Mouse (Mus musculus) forebrain, embryonic 10.5 days (tissue): ENCODE data around the gene Rnasek. TPM values are rescaled to one million over a fixed set of nuclear protein-coding genes. Genes with fewer than 3 reads are reported as not detected.

Experiments used
- DNase-seq: peaks from one replicate; pipeline ENCODE4 v3.0.0-alpha.2; 2017; ENCODE audit warnings: low spot score; ENCODE audit errors: extremely low spot score
- H3K27ac ChIP-seq: fragments of 300-500 bp; sonication (generic); 2 replicates; pipeline ENCODE4 v1.5.1; 2016; ENCODE audit warnings: mild to moderate bottlenecking
- H3K27me3 ChIP-seq: fragments of 300-500 bp; sonication (generic); 2 replicates; pipeline ENCODE4 v1.6.1; 2016; ENCODE audit warnings: mild to moderate bottlenecking; ENCODE audit not compliant: poor library complexity, severe bottlenecking
- H3K36me3 ChIP-seq: fragments of 300-500 bp; sonication (generic); replicated peaks from 2 replicates; pipeline ENCODE4 v1.6.1; 2016; ENCODE audit warnings: mild to moderate bottlenecking, moderate library complexity
- H3K4me1 ChIP-seq: fragments of 300-500 bp; sonication (generic); 2 replicates; pipeline ENCODE4 v1.6.1; 2016
- H3K4me3 ChIP-seq: fragments of 300-500 bp; sonication (generic); 2 replicates; pipeline ENCODE4 v1.5.1; 2016; ENCODE audit warnings: mild to moderate bottlenecking, moderate library complexity
- H3K9me3 ChIP-seq: fragments of 300-500 bp; sonication (generic); 2 replicates; pipeline ENCODE4 v1.6.1; 2016; ENCODE audit warnings: mild to moderate bottlenecking, moderate library complexity
- WGBS: fragments of 180-500 bp; shearing (Covaris S2); methylation state at CpG from one replicate; pipeline ENCODE4 v1.1.7; 2016; 5-methylcytosine and 5-hydroxymethylcytosine counted together
- polyA plus RNA-seq: library from polyadenylated mRNA; unstranded; fragments of >200 nt; fragmentation: Nextera tagmentation; extraction: Ambion mirVana; gene quantifications from 2 replicates; pipeline ENCODE4 v1.2.1, GENCODE M21; 2016

Rnasek gene
- polyA plus RNA-seq, 1 experiment from 2014 or later: 92.7 TPM

GRCm38 (mm10) chr11:70211972-70212371 is 27.7 kb downstream of the Rnasek start:
- 80% methylated on average over 6 of the region's 6 CpGs for WGBS
- Histone ChIP-seq H3K4me3 (no peak overlapping the region), H3K9me3 (no peaks in the 10 kb centered on the region), H3K4me1 (peaks cover 29% of the 10 kb centered on the region), H3K27me3 (peaks cover 54% of the 10 kb centered on the region), H3K36me3 (peaks cover 5% of the 10 kb centered on the region), H3K27ac (no peak overlapping the region)
- DNase-seq: no peak

- 91% methylated on average over 2 of the region's 2 CpGs for WGBS
- Histone ChIP-seq H3K9me3 (no peaks in the 10 kb centered on the region), H3K27ac (no peak overlapping the region), H3K4me3 (no peak overlapping the region), H3K36me3 (no peaks in the 10 kb centered on the region), H3K4me1 (peaks cover 26% of the 10 kb centered on the region), H3K27me3 (peaks cover 41% of the 10 kb centered on the region)
- no peak for DNase-seq
Measured at GRCm38 (mm10) chr11:70210681-70211080, 29.0 kb downstream of the Rnasek start.

GRCm38 (mm10) chr11:70208778-70209388 is 30.8 kb downstream of the Rnasek start:
- WGBS: 80% methylated on average over 5 of the region's 5 CpGs
- Histone ChIP-seq H3K4me1 (peaks cover 8% of the 10 kb centered on the region), H3K9me3 (no peaks in the 10 kb centered on the region), H3K4me3 (no peak overlapping the region), H3K36me3 (no peaks in the 10 kb centered on the region), H3K27ac (no peak overlapping the region), H3K27me3 (peaks cover 23% of the 10 kb centered on the region)
- DNase-seq: no peak

DNA sequence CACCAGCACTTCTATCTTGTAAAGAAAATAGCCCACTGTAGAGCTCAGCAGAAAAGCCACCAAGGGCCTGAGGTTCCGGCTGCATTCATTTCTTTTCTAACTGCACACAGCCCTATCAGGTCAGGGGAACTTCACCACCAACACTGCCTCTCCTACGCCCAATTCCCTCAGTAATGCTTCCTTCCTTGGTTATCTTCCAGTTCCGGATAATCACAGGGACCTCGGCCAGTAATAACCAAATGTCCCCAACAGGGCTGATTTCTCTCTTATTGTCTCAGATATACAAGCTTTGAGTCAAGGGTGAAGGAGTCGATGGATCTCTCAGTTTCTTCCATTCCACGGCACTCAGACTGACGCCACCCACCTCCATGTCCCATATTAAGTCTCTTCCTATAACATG is 32.4 kb downstream of the Rnasek start:
- Histone ChIP-seq H3K9me3 (no peaks in the 10 kb centered on the region), H3K27me3 (peaks cover 7% of the 10 kb centered on the region), H3K4me1 (no peaks in the 10 kb centered on the region), H3K4me3 (no peak overlapping the region), H3K27ac (no peak overlapping the region), H3K36me3 (no peaks in the 10 kb centered on the region)
- no peak for DNase-seq
- 89% methylated on average over 7 of the region's 7 CpGs for WGBS

DNA sequence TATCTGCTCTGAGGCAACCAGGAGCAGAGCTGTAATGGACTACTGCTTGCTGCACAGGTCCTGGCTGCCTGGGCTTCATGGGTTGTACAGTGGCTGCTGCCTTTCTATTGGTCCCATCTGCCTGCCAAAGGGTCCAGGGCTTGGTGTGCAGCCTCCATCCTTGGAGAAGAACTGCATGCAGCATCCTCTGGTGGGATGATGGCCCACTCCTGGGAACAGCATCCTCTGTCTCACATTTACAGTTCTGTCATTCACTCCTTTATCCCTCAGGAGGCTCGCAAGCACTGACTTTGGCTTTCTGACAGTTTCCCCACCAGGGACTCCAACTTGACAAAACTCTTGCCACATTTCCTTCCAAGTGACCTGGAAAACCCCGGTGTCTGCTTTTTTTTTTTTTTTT is 32.8 kb downstream of the Rnasek start:
- 83% methylated on average over 2 of the region's 2 CpGs for WGBS
- no peaks in the 10 kb centered on the region for H3K36me3 ChIP-seq
- no peak for DNase-seq
- 0 out of 2 replicates have a peak, but pooled peaks cover 2% of the 10 kb centered on the region for H3K27me3 ChIP-seq
- no peak overlapping the region for H3K27ac ChIP-seq
- no peaks in the 10 kb centered on the region for H3K4me1 ChIP-seq
- H3K4me3 ChIP-seq: no peak overlapping the region
- no peaks in the 10 kb centered on the region for H3K9me3 ChIP-seq

DNA sequence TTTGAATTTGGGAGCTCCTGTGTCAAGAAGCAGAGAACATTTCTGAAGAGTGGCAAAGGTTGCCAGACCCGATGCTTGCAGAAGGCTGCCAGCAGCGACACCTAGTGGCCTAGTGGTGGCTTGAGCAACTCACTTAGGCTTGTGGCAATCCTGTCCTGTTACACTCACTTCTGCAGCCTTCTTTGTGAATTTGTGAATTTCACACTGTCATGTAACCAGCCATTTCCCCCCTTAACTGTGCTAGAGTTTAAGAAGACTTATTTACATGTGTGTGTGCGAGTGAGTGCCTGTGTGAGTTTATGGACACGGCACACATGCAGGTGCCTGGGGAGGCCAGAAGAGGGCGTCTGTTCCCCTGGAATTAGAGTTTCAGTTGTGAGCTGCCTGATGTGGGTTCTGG is 38.0 kb downstream of the Rnasek start:
- Histone ChIP-seq H3K4me3 (no peak overlapping the region), H3K9me3 (no peaks in the 10 kb centered on the region), H3K27me3 (no peaks in the 10 kb centered on the region), H3K27ac (no peak overlapping the region), H3K4me1 (peaks cover 4% of the 10 kb centered on the region), H3K36me3 (no peaks in the 10 kb centered on the region)
- peak; percentile 79 for DNase-seq
- 36% methylated on average over 5 of the region's 5 CpGs for WGBS

GRCm38 (mm10) chr11:70200036-70200608 is 39.5 kb downstream of the Rnasek start:
- H3K36me3 ChIP-seq: no peaks in the 10 kb centered on the region
- peaks cover 4% of the 10 kb centered on the region for H3K4me1 ChIP-seq
- 88% methylated on average over 5 of the region's 5 CpGs for WGBS
- no peaks in the 10 kb centered on the region for H3K27me3 ChIP-seq
- DNase-seq: no peak
- H3K4me3 ChIP-seq: no peak overlapping the region
- H3K9me3 ChIP-seq: no peaks in the 10 kb centered on the region
- no peak overlapping the region for H3K27ac ChIP-seq

DNA sequence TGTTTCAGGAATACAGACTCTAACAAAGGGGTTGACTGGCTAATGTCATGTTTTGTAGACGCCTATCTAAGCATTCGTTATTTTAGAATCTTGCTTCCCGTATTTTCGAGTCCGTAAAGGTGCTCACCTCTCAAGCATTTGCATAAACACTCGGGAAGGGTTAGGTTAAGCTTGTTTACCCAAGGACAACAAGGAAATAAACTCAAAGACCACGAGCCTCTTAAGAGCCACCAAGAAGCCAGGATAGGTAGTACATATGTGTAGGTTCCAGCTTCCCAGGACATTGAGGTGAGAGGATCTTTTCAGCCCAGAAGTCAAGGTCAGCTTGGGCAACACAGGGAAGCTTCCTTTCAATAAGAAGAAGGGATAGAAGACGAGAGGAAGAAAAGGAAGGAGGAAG is 40.5 kb downstream of the Rnasek start:
- H3K36me3 ChIP-seq: no peaks in the 10 kb centered on the region
- H3K27ac ChIP-seq: no peak overlapping the region
- H3K27me3 ChIP-seq: no peaks in the 10 kb centered on the region
- no peak overlapping the region for H3K4me3 ChIP-seq
- no peaks in the 10 kb centered on the region for H3K9me3 ChIP-seq
- H3K4me1 ChIP-seq: peaks cover 4% of the 10 kb centered on the region
- 84% methylated on average over 8 of the region's 8 CpGs for WGBS
- no peak for DNase-seq

DNA sequence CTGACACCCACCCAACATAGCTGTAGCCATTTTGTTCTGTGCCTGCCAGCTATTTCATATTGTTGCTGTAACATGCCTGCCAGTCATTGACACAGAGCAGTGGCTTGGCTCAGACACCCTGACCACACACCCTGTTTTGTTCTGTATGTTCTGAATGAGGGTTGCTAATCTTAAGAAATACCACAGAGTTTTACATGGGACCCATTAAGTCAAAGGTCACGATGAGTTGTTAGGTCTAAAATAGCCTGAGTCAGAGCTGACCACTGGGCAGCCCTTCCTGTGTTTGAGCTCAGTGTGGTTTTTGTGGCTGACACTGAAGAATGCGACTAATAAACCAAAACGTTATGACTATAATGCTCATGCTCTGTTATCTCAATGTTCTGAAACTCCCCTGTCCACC is 41.3 kb downstream of the Rnasek start:
- Histone ChIP-seq H3K9me3 (no peaks in the 10 kb centered on the region), H3K4me1 (peaks cover 4% of the 10 kb centered on the region), H3K27ac (no peak overlapping the region), H3K27me3 (no peaks in the 10 kb centered on the region), H3K4me3 (no peak overlapping the region), H3K36me3 (no peaks in the 10 kb centered on the region)
- no peak for DNase-seq
- WGBS: 90% methylated on average over 3 of the region's 3 CpGs

DNA sequence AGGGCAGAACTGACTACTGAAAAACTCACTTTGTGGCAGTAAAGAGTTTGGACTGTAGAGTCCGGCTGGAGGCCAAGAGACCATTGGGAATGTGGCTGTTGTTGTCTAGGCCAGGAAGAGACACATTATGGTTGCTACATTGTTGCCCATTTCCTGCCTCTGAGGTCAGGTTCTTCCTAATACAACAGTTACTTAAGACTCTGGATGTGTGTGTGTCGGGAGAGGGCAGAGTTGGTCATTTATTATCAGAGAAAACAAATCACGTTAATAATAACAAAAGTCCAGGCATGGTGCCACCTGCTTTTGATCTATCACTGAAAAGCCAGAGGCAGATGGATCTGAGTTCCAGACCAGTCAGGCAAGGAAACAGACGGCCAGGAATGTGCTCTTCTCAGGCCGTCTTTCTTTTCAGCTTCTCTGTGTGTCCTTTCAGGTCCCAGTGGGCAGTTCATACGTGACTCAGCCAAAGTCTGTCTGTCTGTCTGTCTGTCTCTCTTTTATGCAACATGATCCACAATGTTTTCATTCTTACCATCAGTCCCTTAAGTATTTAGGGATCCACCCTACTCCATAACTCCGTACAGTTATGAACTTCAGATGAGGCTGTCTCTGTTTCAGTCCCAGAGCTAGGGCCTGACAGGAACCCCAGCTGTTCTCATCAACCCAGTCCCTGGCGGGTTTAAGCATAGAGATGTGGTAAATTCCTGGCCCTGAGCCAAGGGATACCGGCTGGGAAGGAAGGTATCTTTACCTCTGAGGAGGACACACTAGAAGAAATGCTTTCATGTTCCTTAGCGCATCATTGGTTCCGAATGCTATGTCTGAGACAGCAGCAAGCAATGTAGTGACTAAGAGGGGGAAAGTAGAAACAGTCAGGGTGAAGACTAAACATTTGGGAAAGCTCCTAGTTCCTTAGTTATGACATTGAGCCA is 46.0 kb downstream of the Rnasek start:
- Histone ChIP-seq H3K9me3 (no peaks in the 10 kb centered on the region), H3K27ac (no peak overlapping the region), H3K4me3 (no peak overlapping the region), H3K36me3 (no peaks in the 10 kb centered on the region), H3K27me3 (no peaks in the 10 kb centered on the region), H3K4me1 (no peaks in the 10 kb centered on the region)
- no peak for DNase-seq
- WGBS: 73% methylated on average over 11 of the region's 11 CpGs

DNA sequence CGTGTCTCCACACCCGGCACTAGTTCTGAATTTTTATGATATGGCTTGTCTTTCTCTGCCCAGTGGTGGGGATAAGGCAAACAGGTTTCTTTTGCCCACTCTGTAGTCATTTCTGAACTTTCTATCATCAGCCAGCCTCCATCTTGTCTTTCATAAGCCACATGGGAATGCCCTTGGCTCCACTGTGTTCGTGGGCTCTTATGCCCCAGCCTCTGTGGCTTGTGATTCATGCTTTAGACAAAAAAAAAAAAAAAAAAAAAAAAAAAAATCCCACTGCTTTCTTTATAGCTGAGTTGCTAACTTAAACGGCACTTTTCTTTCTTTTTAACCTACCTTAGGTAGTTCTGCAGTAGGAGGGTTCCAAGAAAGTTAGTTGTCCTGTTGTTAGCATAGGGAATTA is 47.5 kb downstream of the Rnasek start:
- no peak overlapping the region for H3K4me3 ChIP-seq
- no peak overlapping the region for H3K27ac ChIP-seq
- H3K4me1 ChIP-seq: no peaks in the 10 kb centered on the region
- H3K36me3 ChIP-seq: no peaks in the 10 kb centered on the region
- DNase-seq: no peak
- H3K27me3 ChIP-seq: no peaks in the 10 kb centered on the region
- no peaks in the 10 kb centered on the region for H3K9me3 ChIP-seq
- 82% methylated on average over 4 of the region's 4 CpGs for WGBS

GRCm38 (mm10) chr11:70191188-70191587 is 48.5 kb downstream of the Rnasek start:
- Histone ChIP-seq H3K4me1 (no peaks in the 10 kb centered on the region), H3K9me3 (no peaks in the 10 kb centered on the region), H3K36me3 (no peaks in the 10 kb centered on the region), H3K27me3 (no peaks in the 10 kb centered on the region), H3K4me3 (no peak overlapping the region), H3K27ac (no peak overlapping the region)
- 91% methylated on average over 6 of the region's 6 CpGs for WGBS
- DNase-seq: no peak
